Mouse (Mus musculus): ENCODE measurements around the gene Tecpr1. TPM values are rescaled to one million over a fixed set of nuclear protein-coding genes. Genes with fewer than 3 reads are reported as not detected.

Gene Tecpr1
- polyA plus RNA-seq, 1 experiment from 2014 or later = 18.9 TPM

GRCm38 (mm10) chr5:144215992-144216391 lies 7.4 kb downstream of the Tecpr1 start:
- Histone ChIP-seq H3K4me2 (ENCODE audit: low read length) (no peak overlapping the region), H3K4me3 (ENCODE audit: low read depth, low read length) (no peak overlapping the region), H3K36me3 (ENCODE audit: control insufficient read depth, insufficient read depth, low read length) (peaks cover 22% of the 10 kb centered on the region), H3K9ac (ENCODE audit: low read length) (no peak overlapping the region), H3K27me3 (replicated peaks; ENCODE audit: control insufficient read depth, insufficient read depth, low read length) (no peaks in the 10 kb centered on the region), H3K9me3 (ENCODE audit: control insufficient read depth, low read length) (no peaks in the 10 kb centered on the region), H3K4me1 (replicated peaks; ENCODE audit: control insufficient read depth, insufficient read depth, low read length) (no peaks in the 10 kb centered on the region), H3K27ac (ENCODE audit: low read depth) (no peak overlapping the region)
- 89% methylated on average over 2 of the region's 2 CpGs for WGBS
- ATAC-seq (replicated peaks; ENCODE audit: low FRiP score, low TSS enrichment, low read depth) (no peak), DNase-seq (ENCODE audit: low spot score) (no peak)

- Histone ChIP-seq H3K9ac (ENCODE audit: low read length) (no peak overlapping the region), H3K4me1 (replicated peaks; ENCODE audit: control insufficient read depth, insufficient read depth, low read length) (no peaks in the 10 kb centered on the region), H3K9me3 (ENCODE audit: control insufficient read depth, low read length) (no peaks in the 10 kb centered on the region), H3K4me2 (ENCODE audit: low read length) (no peak overlapping the region), H3K4me3 (ENCODE audit: low read depth, low read length) (no peak overlapping the region), H3K36me3 (ENCODE audit: control insufficient read depth, insufficient read depth, low read length) (peaks cover 33% of the 10 kb centered on the region), H3K27me3 (replicated peaks; ENCODE audit: control insufficient read depth, insufficient read depth, low read length) (no peaks in the 10 kb centered on the region), H3K27ac (ENCODE audit: low read depth) (no peak overlapping the region)
- WGBS = 27% methylated on average over 7 of the region's 7 CpGs
- peak; percentile 79 for DNase-seq (ENCODE audit: low spot score)
- ATAC-seq (replicated peaks; ENCODE audit: low FRiP score, low TSS enrichment, low read depth) = no peak
Measured at GRCm38 (mm10) chr5:144214453-144214852, 9.0 kb downstream of the Tecpr1 start.

DNA sequence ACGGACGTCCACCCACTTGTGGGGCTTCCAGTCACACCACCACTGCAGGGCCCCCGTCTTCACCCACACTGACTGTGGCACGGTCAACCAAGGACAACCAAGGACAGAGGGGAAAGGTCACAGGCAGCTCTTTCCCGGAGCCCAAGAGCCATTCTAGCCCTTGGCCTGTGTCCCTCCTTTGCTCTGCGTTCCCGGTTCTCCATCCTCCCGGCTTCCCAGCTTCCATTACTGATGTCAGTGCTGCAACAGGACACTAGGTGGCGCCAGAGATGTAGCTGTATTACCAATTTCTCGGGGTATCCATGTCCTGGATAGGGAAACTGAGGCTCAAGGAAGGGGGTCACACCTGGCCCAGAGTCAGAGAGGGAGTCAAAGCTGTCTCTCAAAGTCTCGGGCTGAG lies 15.9 kb downstream of the Tecpr1 start:
- H3K9me3 ChIP-seq (ENCODE audit: control insufficient read depth, low read length) = no peaks in the 10 kb centered on the region; the same call in 1 of the 2 replicates
- no peak overlapping the region for H3K4me2 ChIP-seq (ENCODE audit: low read length)
- no peak overlapping the region for H3K9ac ChIP-seq (ENCODE audit: low read length)
- peaks cover 40% of the 10 kb centered on the region for H3K36me3 ChIP-seq (ENCODE audit: control insufficient read depth, insufficient read depth, low read length)
- no peak overlapping the region for H3K4me3 ChIP-seq (ENCODE audit: low read depth, low read length)
- peak; percentile 70 for DNase-seq (ENCODE audit: low spot score)
- H3K4me1 ChIP-seq (replicated peaks; ENCODE audit: control insufficient read depth, insufficient read depth, low read length) = no peaks in the 10 kb centered on the region
- ATAC-seq (replicated peaks; ENCODE audit: low FRiP score, low TSS enrichment, low read depth) = no peak
- H3K27me3 ChIP-seq (replicated peaks; ENCODE audit: control insufficient read depth, insufficient read depth, low read length) = no peaks in the 10 kb centered on the region
- 49% methylated on average over 11 of the region's 11 CpGs for WGBS
- H3K27ac ChIP-seq (ENCODE audit: low read depth) = no peak overlapping the region

DNA sequence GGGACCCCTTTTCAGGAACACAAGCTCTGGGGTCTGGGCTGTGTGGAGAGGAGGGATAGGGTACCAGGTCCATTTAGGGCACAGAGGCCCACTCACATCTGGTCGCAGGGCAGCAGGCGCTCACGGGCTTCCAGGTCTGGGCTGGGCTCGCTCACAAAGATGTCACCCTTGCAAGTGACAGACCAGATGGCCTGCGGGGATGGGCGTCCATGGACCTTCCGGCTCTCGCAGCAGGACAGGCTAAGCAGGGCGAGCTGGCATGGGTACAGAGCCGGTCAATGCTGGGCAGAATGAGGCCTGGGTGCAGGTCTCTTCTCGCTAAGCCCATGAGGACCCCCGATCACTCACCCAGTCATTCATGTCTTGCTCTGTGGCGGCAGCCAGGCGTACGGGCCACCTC lies 17.3 kb downstream of the Tecpr1 start:
- H3K27ac ChIP-seq (ENCODE audit: low read depth) = no peak overlapping the region

DNA sequence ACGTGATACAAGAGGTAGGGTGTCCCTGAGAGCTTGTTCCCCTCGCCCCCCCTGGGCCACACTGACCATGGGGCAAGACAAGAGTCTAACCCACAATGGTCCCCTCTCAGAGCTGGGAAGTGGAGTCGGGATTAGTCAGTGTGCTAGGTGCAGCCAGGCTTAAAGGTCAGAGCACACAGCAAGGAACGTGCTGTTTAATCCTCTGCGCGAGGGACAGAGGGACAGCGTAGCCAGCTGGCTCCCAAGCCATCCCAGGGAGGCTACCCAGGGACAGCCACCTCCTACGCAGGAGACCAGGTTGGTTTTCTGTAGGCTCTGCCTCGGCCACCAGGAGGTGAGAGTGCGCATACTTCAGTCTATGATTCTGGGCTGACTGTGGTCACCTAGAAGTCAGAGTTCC lies 18.5 kb downstream of the Tecpr1 start:
- H3K36me3 ChIP-seq (ENCODE audit: control insufficient read depth, insufficient read depth, low read length) = peaks cover 26% of the 10 kb centered on the region; the same call in 1 of the 2 replicates
- DNase-seq (ENCODE audit: low spot score) (no peak), ATAC-seq (replicated peaks; ENCODE audit: low FRiP score, low TSS enrichment, low read depth) (no peak)
- H3K4me2 ChIP-seq (ENCODE audit: low read length) = no peak overlapping the region
- no peak overlapping the region for H3K27ac ChIP-seq (ENCODE audit: low read depth)
- no peaks in the 10 kb centered on the region for H3K27me3 ChIP-seq (replicated peaks; ENCODE audit: control insufficient read depth, insufficient read depth, low read length)
- no peaks in the 10 kb centered on the region for H3K4me1 ChIP-seq (replicated peaks; ENCODE audit: control insufficient read depth, insufficient read depth, low read length)
- WGBS = 81% methylated on average over 10 of the region's 10 CpGs
- H3K9me3 ChIP-seq (ENCODE audit: control insufficient read depth, low read length) = no peaks in the 10 kb centered on the region; the same call in 1 of the 2 replicates
- H3K4me3 ChIP-seq (ENCODE audit: low read depth, low read length) = no peak overlapping the region
- no peak overlapping the region for H3K9ac ChIP-seq (ENCODE audit: low read length)

More for the DNA sequence above, 17.3 kb downstream of the Tecpr1 start:
- Histone ChIP-seq H3K4me3 (ENCODE audit: low read depth, low read length) (no peak overlapping the region), H3K4me1 (replicated peaks; ENCODE audit: control insufficient read depth, insufficient read depth, low read length) (no peaks in the 10 kb centered on the region), H3K9ac (ENCODE audit: low read length) (no peak overlapping the region), H3K27me3 (replicated peaks; ENCODE audit: control insufficient read depth, insufficient read depth, low read length) (no peaks in the 10 kb centered on the region), H3K36me3 (ENCODE audit: control insufficient read depth, insufficient read depth, low read length) (peaks cover 34% of the 10 kb centered on the region), H3K9me3 (ENCODE audit: control insufficient read depth, low read length) (no peaks in the 10 kb centered on the region; the same call in 1 of the 2 replicates), H3K4me2 (ENCODE audit: low read length) (no peak overlapping the region)
- WGBS = 95% methylated on average over 15 of the region's 15 CpGs
- no peak for DNase-seq (ENCODE audit: low spot score)
- ATAC-seq (replicated peaks; ENCODE audit: low FRiP score, low TSS enrichment, low read depth) = no peak

GRCm38 (mm10) chr5:144204303-144204702 lies 19.1 kb downstream of the Tecpr1 start:
- H3K36me3 ChIP-seq (ENCODE audit: control insufficient read depth, insufficient read depth, low read length) = peaks cover 26% of the 10 kb centered on the region; the same call in 1 of the 2 replicates
- H3K4me1 ChIP-seq (replicated peaks; ENCODE audit: control insufficient read depth, insufficient read depth, low read length) = no peaks in the 10 kb centered on the region
- WGBS = 92% methylated on average over 12 of the region's 12 CpGs
- H3K27me3 ChIP-seq (replicated peaks; ENCODE audit: control insufficient read depth, insufficient read depth, low read length) = no peaks in the 10 kb centered on the region
- no peak overlapping the region for H3K4me2 ChIP-seq (ENCODE audit: low read length)
- no peak for DNase-seq (ENCODE audit: low spot score)
- H3K9ac ChIP-seq (ENCODE audit: low read length) = no peak overlapping the region
- H3K27ac ChIP-seq (ENCODE audit: low read depth) = no peak overlapping the region
- no peaks in the 10 kb centered on the region; the same call in 1 of the 2 replicates for H3K9me3 ChIP-seq (ENCODE audit: control insufficient read depth, low read length)
- ATAC-seq (replicated peaks; ENCODE audit: low FRiP score, low TSS enrichment, low read depth) = no peak
- H3K4me3 ChIP-seq (ENCODE audit: low read depth, low read length) = no peak overlapping the region

DNA sequence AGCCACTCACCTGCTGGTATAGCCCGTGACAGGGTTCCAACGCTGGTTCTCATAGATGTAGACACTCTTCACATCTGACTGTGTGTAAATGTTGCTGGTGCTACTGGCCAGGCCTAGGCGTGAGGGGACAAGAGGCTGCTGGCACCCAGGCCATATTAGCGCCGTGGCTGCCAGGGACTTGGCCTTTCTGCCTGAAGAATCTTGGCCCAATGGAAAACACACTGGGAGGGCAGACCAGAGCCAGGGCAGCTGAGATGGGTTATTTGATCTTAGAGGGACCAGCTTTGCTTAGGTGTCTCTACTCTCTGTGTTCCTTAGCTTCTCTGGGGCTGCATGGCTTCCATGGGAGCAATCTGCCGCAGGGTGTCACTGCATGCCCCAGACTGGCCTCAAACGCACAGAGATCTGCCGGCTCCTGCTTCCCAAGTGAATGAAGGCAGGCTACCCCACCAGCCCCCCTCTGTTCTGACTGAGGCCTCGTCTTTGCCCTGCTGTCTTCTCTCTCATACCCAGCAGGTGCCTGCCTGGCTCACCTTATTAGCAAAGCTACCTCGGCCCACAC lies 19.9 kb downstream of the Tecpr1 start:
- no peaks in the 10 kb centered on the region; the same call in 1 of the 2 replicates for H3K9me3 ChIP-seq (ENCODE audit: control insufficient read depth, low read length)
- H3K36me3 ChIP-seq (ENCODE audit: control insufficient read depth, insufficient read depth, low read length) = peaks cover 27% of the 10 kb centered on the region; the same call in 1 of the 2 replicates
- WGBS = 94% methylated on average over 10 of the region's 10 CpGs

GRCm38 (mm10) chr5:144202430-144202829 lies 21.0 kb downstream of the Tecpr1 start:
- Histone ChIP-seq H3K4me3 (ENCODE audit: low read depth, low read length) (no peak overlapping the region), H3K9ac (ENCODE audit: low read length) (no peak overlapping the region), H3K27me3 (replicated peaks; ENCODE audit: control insufficient read depth, insufficient read depth, low read length) (no peaks in the 10 kb centered on the region), H3K4me1 (replicated peaks; ENCODE audit: control insufficient read depth, insufficient read depth, low read length) (no peaks in the 10 kb centered on the region), H3K9me3 (ENCODE audit: control insufficient read depth, low read length) (no peaks in the 10 kb centered on the region; the same call in 1 of the 2 replicates), H3K27ac (ENCODE audit: low read depth) (no peak overlapping the region), H3K36me3 (ENCODE audit: control insufficient read depth, insufficient read depth, low read length) (peaks cover 30% of the 10 kb centered on the region; the same call in 1 of the 2 replicates), H3K4me2 (ENCODE audit: low read length) (no peak overlapping the region)
- WGBS = 96% methylated on average over 6 of the region's 6 CpGs
- ATAC-seq (replicated peaks; ENCODE audit: low FRiP score, low TSS enrichment, low read depth) = no peak
- DNase-seq (ENCODE audit: low spot score) = no peak

More for the DNA sequence above, 19.9 kb downstream of the Tecpr1 start:
- H3K4me3 ChIP-seq (ENCODE audit: low read depth, low read length) = no peak overlapping the region
- H3K27ac ChIP-seq (ENCODE audit: low read depth) = no peak overlapping the region
- DNase-seq (ENCODE audit: low spot score) (no peak), ATAC-seq (replicated peaks; ENCODE audit: low FRiP score, low TSS enrichment, low read depth) (no peak)
- no peaks in the 10 kb centered on the region for H3K4me1 ChIP-seq (replicated peaks; ENCODE audit: control insufficient read depth, insufficient read depth, low read length)
- H3K9ac ChIP-seq (ENCODE audit: low read length) = no peak overlapping the region
- no peaks in the 10 kb centered on the region for H3K27me3 ChIP-seq (replicated peaks; ENCODE audit: control insufficient read depth, insufficient read depth, low read length)
- no peak overlapping the region for H3K4me2 ChIP-seq (ENCODE audit: low read length)

- 84% methylated on average over 11 of the region's 11 CpGs for WGBS
- no peak for ATAC-seq (replicated peaks; ENCODE audit: low FRiP score, low TSS enrichment, low read depth)
- H3K4me2 ChIP-seq (ENCODE audit: low read length) = no peak overlapping the region
- H3K9me3 ChIP-seq (ENCODE audit: control insufficient read depth, low read length) = no peaks in the 10 kb centered on the region; the same call in 1 of the 2 replicates
- no peak for DNase-seq (ENCODE audit: low spot score)
- H3K9ac ChIP-seq (ENCODE audit: low read length) = no peak overlapping the region
- H3K36me3 ChIP-seq (ENCODE audit: control insufficient read depth, insufficient read depth, low read length) = peaks cover 22% of the 10 kb centered on the region; the same call in 1 of the 2 replicates
- no peaks in the 10 kb centered on the region for H3K27me3 ChIP-seq (replicated peaks; ENCODE audit: control insufficient read depth, insufficient read depth, low read length)
- no peak overlapping the region for H3K4me3 ChIP-seq (ENCODE audit: low read depth, low read length)
- H3K4me1 ChIP-seq (replicated peaks; ENCODE audit: control insufficient read depth, insufficient read depth, low read length) = no peaks in the 10 kb centered on the region
- no peak overlapping the region for H3K27ac ChIP-seq (ENCODE audit: low read depth)
Measured at GRCm38 (mm10) chr5:144200616-144201015, 22.8 kb downstream of the Tecpr1 start.

Data from intestine, embryonic 14.5 days (tissue).